Mouse (Mus musculus): Measurements from ENCODE around the gene Gm21969.

Gm21969 gene

DNA sequence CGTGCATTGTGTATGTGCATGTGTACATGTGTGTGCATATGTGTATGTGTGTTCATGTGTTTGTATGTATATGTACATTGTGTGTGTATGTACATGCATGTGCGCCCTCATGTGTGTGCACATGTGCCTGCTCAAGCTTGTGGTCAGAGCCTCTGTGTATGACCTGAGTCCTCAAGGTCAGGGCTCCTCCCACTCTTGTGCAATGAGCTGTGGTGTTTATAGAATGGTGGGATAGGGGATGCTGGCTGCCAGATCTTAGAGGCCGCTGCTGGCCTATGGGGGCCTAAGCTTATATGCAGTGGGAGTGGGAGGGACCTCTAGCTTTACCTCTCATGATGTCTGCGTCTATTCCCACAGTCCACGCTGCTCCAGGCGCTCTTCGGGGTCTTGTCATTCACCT, 17.3 kb upstream of the Gm21969 start:
- DNase-seq (ENCODE audit: inconsistent ontology term) = no peak

DNA sequence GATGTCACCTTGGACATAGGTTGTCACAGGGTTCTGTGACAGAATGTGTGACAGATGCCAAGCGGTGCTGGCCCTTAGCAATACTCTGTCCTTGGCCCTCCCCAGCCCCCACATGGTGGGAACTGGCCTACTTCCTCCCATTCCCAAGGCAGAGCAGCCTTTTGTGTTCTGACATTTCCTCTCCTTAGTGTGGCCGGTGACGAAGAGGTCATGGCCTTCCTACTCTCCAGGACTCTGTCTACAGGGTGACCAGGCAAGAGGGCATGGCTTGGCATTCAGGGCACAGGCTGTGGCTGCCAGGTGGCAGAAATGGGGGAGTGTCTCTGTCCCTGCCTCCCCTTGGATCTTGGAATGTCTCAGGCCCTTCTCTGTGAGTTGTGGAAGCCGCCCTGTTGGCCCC, 15.6 kb upstream of the Gm21969 start:
- no peak for DNase-seq (ENCODE audit: inconsistent ontology term)

GRCm38 (mm10) chr4:139587773-139588172, 15.2 kb upstream of the Gm21969 start:
- DNase-seq (ENCODE audit: inconsistent ontology term) = peak; percentile 81

DNA sequence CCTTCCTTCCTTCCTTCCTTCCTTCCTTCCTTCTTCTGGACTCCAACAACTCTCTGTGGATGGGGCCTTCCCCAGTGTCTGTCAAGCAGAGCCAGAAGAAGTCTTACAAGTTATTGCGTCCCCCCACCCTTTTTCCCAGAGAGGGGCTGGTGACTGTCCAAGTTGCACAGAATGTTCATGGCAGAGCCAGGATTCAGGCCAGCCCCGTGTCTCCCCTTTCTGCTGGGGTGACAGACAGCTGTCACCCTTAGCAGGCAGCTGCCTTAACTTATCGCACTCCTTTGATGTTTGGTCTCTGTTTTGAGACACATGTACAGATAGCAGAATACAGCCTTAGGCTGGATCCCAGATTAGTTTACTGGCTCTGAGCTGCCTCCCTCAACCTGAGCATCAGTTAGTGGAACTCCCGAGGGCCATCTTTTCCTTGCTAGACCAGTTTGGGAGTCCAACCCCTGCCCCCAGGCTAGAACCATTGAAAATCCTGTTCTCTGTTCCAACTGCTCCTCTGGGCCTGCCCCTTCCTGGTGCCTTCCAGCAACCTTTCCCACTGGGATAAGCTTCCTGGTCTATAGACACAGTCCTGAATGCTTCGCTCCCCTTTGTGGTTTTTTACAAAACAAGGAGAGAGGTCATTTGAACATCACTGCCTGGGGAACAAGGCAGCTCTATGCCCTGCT, 13.5 kb upstream of the Gm21969 start:
- no peak for DNase-seq (ENCODE audit: inconsistent ontology term)

GRCm38 (mm10) chr4:139590446-139590845, 12.5 kb upstream of the Gm21969 start:
- no peak for DNase-seq (ENCODE audit: inconsistent ontology term)

GRCm38 (mm10) chr4:139592895-139593294, 10.1 kb upstream of the Gm21969 start:
- DNase-seq (ENCODE audit: inconsistent ontology term) = no peak

GRCm38 (mm10) chr4:139593383-139593782, 9.6 kb upstream of the Gm21969 start:
- no peak for DNase-seq (ENCODE audit: inconsistent ontology term)

DNA sequence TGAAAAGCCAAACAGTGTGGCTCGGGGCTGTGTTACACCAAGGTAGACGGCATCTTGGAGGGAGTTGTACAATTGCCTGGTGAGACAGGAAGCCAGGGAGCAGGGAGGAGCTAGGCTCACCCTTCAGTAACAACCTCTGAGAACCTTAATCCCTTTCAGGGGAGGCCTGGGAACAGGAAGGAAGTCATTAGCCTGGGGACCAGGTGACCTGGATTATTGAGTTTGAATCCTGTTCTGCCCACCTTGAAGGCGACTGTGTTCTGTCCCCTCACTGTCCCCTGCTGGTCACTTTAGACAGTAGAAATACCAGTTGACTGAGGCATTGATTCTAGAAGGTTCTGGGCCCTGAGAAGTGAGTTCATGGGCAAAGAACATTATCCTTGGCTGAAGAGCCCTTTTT, 8.9 kb upstream of the Gm21969 start:
- no peak for DNase-seq (ENCODE audit: inconsistent ontology term)

GRCm38 (mm10) chr4:139596715-139597114, 6.3 kb upstream of the Gm21969 start:
- peak; percentile 67 for DNase-seq (ENCODE audit: inconsistent ontology term)

DNA sequence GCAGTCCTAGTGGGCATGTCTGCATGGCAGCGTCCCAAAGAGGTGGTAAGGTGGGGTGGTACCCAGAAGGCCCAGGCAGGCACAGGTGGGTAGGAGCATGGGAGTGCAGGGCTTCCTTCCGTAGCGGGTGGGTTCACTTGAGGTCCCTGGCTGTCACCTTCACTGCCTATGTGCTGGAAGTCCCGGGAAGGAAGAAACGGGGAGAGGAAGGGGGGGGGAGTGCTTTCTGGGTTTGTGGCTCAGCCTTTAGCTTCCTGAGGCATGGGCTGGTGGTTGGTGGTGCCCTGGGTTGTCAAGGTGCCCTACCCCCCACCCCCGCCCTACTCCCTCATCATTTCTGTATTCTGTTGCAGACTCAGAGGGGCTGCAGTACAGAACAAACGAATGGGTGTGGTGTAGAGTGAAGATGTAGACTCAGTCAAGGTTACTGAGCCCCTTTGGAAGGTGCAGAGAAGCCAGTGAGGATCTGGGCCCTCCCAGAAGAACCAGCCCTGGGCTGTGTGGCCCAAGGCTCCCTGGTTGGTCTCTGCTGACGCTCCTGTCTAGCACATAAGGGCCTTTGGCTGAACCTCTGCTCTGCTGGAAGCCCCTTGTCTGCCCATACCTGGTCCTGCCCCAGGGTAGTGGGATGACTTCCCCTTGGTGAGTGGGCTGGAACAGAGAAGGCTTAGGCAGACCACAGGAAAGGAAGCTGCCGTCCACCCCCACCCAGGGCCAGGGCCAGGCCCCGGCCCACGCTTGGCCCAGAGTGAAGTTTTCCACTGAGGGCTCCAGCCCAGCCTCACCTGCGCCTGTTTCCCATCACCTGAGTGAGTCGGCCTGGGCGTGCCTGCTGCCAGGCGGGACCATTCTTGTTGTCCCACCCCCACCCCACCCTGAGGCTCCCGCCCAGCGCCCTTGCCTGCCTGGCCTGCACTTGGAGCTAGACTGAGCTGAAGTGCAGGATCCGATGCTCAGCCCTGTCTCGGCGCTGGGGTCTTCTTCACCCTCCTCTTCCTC, 5.4 kb upstream of the Gm21969 start:
- DNase-seq (ENCODE audit: inconsistent ontology term) = no peak

DNA sequence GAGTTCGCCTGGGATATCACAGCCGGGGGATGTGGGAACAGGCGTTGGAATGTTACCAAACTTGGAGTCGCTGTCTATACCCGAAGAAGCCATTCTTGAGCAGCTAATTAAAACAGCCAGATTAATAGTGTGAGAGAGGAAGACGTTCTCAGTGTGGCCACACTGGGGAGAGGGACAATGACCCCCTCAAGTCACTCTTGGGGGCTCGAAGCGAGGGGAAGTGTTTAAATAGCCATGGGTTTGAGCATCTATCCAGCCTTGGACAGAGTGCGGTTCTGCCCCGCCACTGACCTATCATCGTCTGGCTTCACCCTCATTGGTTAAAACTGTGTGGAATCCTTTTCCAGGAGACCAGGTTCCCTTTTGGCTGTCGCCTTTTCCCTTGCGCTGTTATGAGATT, 4.6 kb upstream of the Gm21969 start:
- DNase-seq (ENCODE audit: inconsistent ontology term) = no peak

GRCm38 (mm10) chr4:139598950-139599518, 4.0 kb upstream of the Gm21969 start:
- peak; percentile 93 for DNase-seq (ENCODE audit: inconsistent ontology term)

- peak; percentile 59 for DNase-seq (ENCODE audit: inconsistent ontology term)
Measured at GRCm38 (mm10) chr4:139601519-139602356, 1.2 kb upstream of the Gm21969 start.

DNA sequence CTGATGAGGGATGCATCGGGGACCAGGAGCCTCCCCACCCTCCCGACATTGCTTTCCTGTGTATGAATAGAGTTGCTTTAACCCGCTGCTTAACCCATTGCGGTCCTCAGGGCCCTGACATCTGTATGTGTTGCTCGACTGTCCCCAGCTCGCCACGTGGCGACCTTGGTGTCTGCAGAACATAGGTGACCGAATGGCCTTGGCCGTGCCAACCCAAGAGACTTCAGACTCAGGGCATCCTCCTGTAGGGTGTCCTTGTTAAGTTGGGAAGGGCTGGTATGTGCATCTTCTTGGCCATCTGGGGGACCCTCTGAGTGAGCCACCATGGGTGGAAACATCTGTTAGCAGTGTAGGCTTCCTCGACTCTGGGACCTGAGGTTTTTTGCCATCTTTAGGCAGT, 2.2 kb downstream of the Gm21969 start:
- DNase-seq (ENCODE audit: inconsistent ontology term) = no peak

DNA sequence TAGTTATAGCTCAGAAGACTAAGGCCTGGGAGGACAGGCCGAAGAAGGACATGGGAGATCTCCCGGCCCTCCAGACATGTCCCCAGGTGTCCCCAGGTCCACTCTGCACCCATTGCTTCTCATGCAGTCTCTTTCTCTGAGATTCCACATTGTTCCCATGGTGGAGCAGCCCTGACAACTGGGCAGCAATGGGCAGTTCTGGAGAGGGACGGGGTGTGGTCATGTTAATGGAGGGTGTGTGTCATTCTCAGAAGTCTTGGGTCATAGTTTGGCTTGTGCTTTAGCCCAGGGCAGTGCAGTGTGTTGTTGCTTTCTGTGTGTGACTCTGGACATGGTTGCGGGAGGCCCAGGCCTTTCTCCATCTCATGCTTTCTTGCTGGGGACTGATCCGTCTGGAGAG, 3.7 kb downstream of the Gm21969 start:
- DNase-seq (ENCODE audit: inconsistent ontology term) = no peak

- DNase-seq (ENCODE audit: inconsistent ontology term) = no peak
Measured at GRCm38 (mm10) chr4:139608975-139609374, 6.0 kb downstream of the Gm21969 start.

GRCm38 (mm10) chr4:139610954-139611353, 8.0 kb downstream of the Gm21969 start:
- no peak for DNase-seq (ENCODE audit: inconsistent ontology term)

GRCm38 (mm10) chr4:139611542-139611953, 8.6 kb downstream of the Gm21969 start:
- DNase-seq (ENCODE audit: inconsistent ontology term) = peak; percentile 74

DNA sequence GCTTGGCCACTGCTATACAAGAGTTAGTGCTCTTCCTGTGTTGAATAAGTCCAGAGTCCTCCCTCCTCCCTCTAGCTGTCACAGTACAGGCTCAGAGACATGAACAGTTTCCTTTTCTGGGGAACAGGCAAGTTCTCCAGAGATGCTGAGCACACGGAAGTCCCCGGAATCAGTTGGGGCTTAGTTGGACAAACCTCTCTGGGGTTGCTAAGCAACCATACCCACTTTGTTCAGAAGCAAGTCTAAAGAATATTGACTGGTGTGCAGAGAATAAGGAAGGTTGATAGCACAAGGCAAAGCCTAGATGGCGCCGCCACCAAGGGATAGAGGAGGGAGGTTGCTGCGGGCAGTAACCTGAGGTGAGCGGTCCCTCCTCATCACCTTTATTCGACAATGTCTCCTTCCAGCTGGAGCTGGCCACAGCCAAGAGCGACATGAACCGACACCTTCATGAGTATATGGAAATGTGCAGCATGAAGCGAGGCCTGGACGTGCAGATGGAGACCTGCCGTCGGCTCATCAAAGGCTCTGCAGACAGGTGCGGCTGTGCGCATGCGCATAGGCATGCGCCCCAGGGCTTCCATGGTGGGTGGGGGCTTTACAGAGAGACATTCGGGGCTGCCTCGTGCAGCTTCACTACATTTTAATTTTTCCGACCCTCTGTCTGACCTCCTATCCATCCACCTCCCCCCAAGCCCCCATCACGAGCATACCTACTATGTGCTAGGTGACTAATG, 11.7 kb downstream of the Gm21969 start:
- no peak for DNase-seq (ENCODE audit: inconsistent ontology term)

DNA sequence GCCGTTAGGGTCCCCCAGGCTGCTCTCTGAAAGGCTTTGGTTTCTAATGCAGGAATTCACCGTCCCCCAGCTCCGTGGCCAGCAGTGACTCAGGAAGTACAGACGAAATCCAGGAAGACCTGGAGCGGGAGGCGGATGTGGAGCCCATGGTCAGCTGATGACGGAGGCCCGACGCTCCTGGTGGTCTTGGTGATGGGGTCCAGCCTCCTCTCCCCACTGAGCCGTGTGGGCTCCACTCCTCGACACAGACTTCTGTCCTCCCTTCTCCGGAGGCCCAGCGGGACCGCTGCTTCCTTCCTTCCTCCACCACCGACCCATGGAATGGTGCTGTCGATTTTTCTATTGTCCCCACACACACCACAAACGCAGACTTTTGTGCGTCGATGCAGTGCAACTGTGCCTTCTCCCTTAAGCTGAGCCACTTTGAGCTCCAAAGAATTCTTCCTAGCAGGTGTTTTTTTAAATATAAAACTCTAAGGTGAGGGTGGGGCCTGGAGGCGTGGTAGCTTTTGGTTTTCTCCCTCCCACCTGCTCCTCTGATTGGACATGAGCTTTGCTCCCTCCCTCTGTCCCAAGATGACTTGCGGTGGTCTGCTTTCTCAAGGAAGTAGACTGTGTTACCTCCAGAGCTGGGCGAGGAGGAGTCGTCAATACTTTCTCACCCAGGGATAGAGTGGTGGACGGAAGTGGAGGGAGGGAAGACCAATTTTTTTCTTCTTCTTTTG, 13.5 kb downstream of the Gm21969 start:
- DNase-seq (ENCODE audit: inconsistent ontology term) = no peak

All from Muller cell, postnatal 12 days (primary cell).